Mouse (Mus musculus) CH12.LX (cell line): Measurements from ENCODE around the gene Tmc4. TPM values are rescaled to one million over a fixed set of nuclear protein-coding genes. Genes with fewer than 3 reads are reported as not detected.
A peak's percentile ranks its signal among the peaks of the same experiment; 100 is the strongest.

Experiments used
- DNase-seq: peaks from one replicate; pipeline ENCODE4 v3.0.0-alpha.2; 2013; ENCODE audit errors: extremely low read depth
- H3K27ac ChIP-seq: 2 replicates; pipeline ENCODE4 v1.5.1; 2012; ENCODE audit warnings: low read depth, mild to moderate bottlenecking, control low read depth, moderate library complexity; ENCODE audit not compliant: insufficient read depth
- H3K27me3 ChIP-seq: replicated peaks from 2 replicates; pipeline ENCODE3; 2012; ENCODE audit warnings: inconsistent platforms
- H3K36me3 ChIP-seq, 2 experiments: replicated peaks in 1 of 2; 2 replicates each; pipeline versions ENCODE3 to v1.6.1; 2012; ENCODE audit warnings: inconsistent platforms in 1 of 2, low read length in 1 of 2, mild to moderate bottlenecking in 1 of 2, mixed read lengths in 1 of 2, moderate library complexity in 1 of 2; ENCODE audit not compliant: control insufficient read depth in 1 of 2, insufficient read depth in 1 of 2
- H3K4me1 ChIP-seq, 2 experiments: 2 replicates each; pipeline ENCODE4 v1.6.1; 2012; ENCODE audit warnings: inconsistent platforms in 1 of 2, moderate library complexity in 1 of 2; ENCODE audit not compliant: insufficient read depth in 2 of 2, control insufficient read depth in 1 of 2
- H3K4me2 ChIP-seq: 2 replicates; pipeline ENCODE4 v1.6.1; 2012; ENCODE audit warnings: low read depth, mild to moderate bottlenecking, control low read depth; ENCODE audit not compliant: poor library complexity, insufficient read depth, severe bottlenecking
- H3K4me3 ChIP-seq, 3 experiments: fragments of 150-350 bp in 1 of 3; sonication (generic) in 1 of 3; replicated peaks in 1 of 3; 2 replicates each; pipeline versions ENCODE3 to v1.5.1; 2011 to 2012; ENCODE audit warnings: low read depth in 2 of 3, low read length in 2 of 3, mild to moderate bottlenecking in 2 of 3, moderate library complexity in 2 of 3, control low read depth in 1 of 3, improper control_type of control experiment in 1 of 3, inconsistent platforms in 1 of 3, mixed read lengths in 1 of 3; ENCODE audit not compliant: poor library complexity in 1 of 3
- H3K79me2 ChIP-seq: replicated peaks from 2 replicates; pipeline ENCODE4 v1.6.1; 2012; ENCODE audit warnings: mild to moderate bottlenecking, moderate library complexity; ENCODE audit not compliant: control insufficient read depth, poor library complexity, insufficient read depth, severe bottlenecking; ENCODE audit errors: extremely low read depth
- H3K9ac ChIP-seq: 2 replicates; pipeline ENCODE4 v1.6.1; 2012; ENCODE audit warnings: low read depth, mild to moderate bottlenecking, control low read depth, moderate library complexity; ENCODE audit not compliant: insufficient read depth
- H3K9me3 ChIP-seq: replicated peaks from 2 replicates; pipeline ENCODE3; 2012; ENCODE audit warnings: low read length, inconsistent platforms, mixed read lengths
- BHLHE40 ChIP-seq: IDR thresholded peaks from 2 replicates; pipeline ENCODE4 v1.6.1; 2011; ENCODE audit warnings: mild to moderate bottlenecking, low read depth, low read length, improper control_type of control experiment
- CHD1 ChIP-seq: IDR thresholded peaks from 2 replicates; pipeline ENCODE4 v1.6.1; 2012; ENCODE audit warnings: low read depth, low read length, improper control_type of control experiment, inconsistent platforms
- CTCF ChIP-seq, 2 experiments: IDR thresholded peaks in 1 of 2; conservative IDR thresholded peaks in 1 of 2; 2 replicates each; pipeline ENCODE4 v1.5.1; 2011 to 2012; ENCODE audit warnings: low read depth in 2 of 2, low read length in 2 of 2, improper control_type of control experiment in 1 of 2, inconsistent platforms in 1 of 2, mild to moderate bottlenecking in 1 of 2, moderate library complexity in 1 of 2
- E2F4 ChIP-seq: IDR thresholded peaks from 2 replicates; pipeline ENCODE4 v1.6.1; 2011; ENCODE audit warnings: low read depth, low read length, improper control_type of control experiment; ENCODE audit not compliant: insufficient replicate concordance
- EP300 ChIP-seq: IDR thresholded peaks from 2 replicates; pipeline ENCODE4 v1.6.1; 2011; ENCODE audit warnings: low read length, improper control_type of control experiment
- ETS1 ChIP-seq: conservative IDR thresholded peaks from 2 replicates; pipeline ENCODE4 v1.6.1; 2012; ENCODE audit warnings: low read depth, mild to moderate bottlenecking, inconsistent platforms, low read length, improper control_type of control experiment, moderate library complexity
- GABPA ChIP-seq: IDR thresholded peaks from 2 replicates; pipeline ENCODE4 v1.6.1; 2012; ENCODE audit warnings: low read depth, low read length, improper control_type of control experiment, inconsistent platforms; ENCODE audit not compliant: insufficient replicate concordance
- HCFC1 ChIP-seq: IDR thresholded peaks from 2 replicates; pipeline ENCODE4 v1.6.1; 2012; ENCODE audit warnings: low read depth, mild to moderate bottlenecking, inconsistent platforms, low read length, improper control_type of control experiment
- JUN ChIP-seq: IDR thresholded peaks from 2 replicates; pipeline ENCODE4 v1.6.1; 2011; ENCODE audit warnings: low read depth, mild to moderate bottlenecking, low read length, improper control_type of control experiment, moderate library complexity; ENCODE audit not compliant: insufficient read depth
- JUND ChIP-seq: conservative IDR thresholded peaks from 2 replicates; pipeline ENCODE4 v1.6.1; 2011; ENCODE audit warnings: low read depth, low read length, improper control_type of control experiment
- KAT2A ChIP-seq: IDR thresholded peaks from 2 replicates; pipeline ENCODE4 v1.6.1; 2012; ENCODE audit warnings: low read length, improper control_type of control experiment, inconsistent platforms; ENCODE audit not compliant: insufficient replicate concordance
- MAFK ChIP-seq: IDR thresholded peaks from 2 replicates; pipeline ENCODE4 v1.6.1; 2011; ENCODE audit warnings: low read length, improper control_type of control experiment; ENCODE audit not compliant: insufficient replicate concordance
- MAX ChIP-seq: IDR thresholded peaks from 2 replicates; pipeline ENCODE4 v1.6.1; 2011; ENCODE audit warnings: low read length, improper control_type of control experiment
- MAZ ChIP-seq: IDR thresholded peaks from 2 replicates; pipeline ENCODE4 v1.6.1; 2012; ENCODE audit warnings: low read depth, mild to moderate bottlenecking, inconsistent platforms, low read length, improper control_type of control experiment, moderate library complexity
- MXI1 ChIP-seq: IDR thresholded peaks from 2 replicates; pipeline ENCODE4 v1.6.1; 2011; ENCODE audit warnings: mild to moderate bottlenecking, low read depth, low read length, improper control_type of control experiment
- MYC ChIP-seq: IDR thresholded peaks from 2 replicates; pipeline ENCODE4 v1.6.1; 2011; ENCODE audit warnings: low read depth, mild to moderate bottlenecking, improper control_type of control experiment, low read length
- NELFE ChIP-seq: IDR thresholded peaks from 2 replicates; pipeline ENCODE4 v1.6.1; 2011; ENCODE audit warnings: low read depth, low read length, improper control_type of control experiment
- PAX5 ChIP-seq: IDR thresholded peaks from 2 replicates; pipeline ENCODE4 v1.6.1; 2012; ENCODE audit warnings: low read length, inconsistent platforms, mixed read lengths
- POLR2A ChIP-seq: IDR thresholded peaks from 2 replicates; pipeline ENCODE4 v1.6.1; 2011; ENCODE audit warnings: low read depth, mild to moderate bottlenecking, improper control_type of control experiment, low read length
- POLR2AphosphoS2 ChIP-seq: IDR thresholded peaks from 2 replicates; pipeline ENCODE4 v1.6.1; 2011; ENCODE audit warnings: low read depth, low read length, improper control_type of control experiment
- RCOR1 ChIP-seq: conservative IDR thresholded peaks from 2 replicates; pipeline ENCODE4 v1.6.1; 2012; ENCODE audit warnings: low read depth, mild to moderate bottlenecking, inconsistent platforms, low read length, improper control_type of control experiment
- SIN3A ChIP-seq: IDR thresholded peaks from 2 replicates; pipeline ENCODE4 v1.6.1; 2012; ENCODE audit warnings: low read length, improper control_type of control experiment, inconsistent platforms
- SMC3 ChIP-seq: IDR thresholded peaks from 2 replicates; pipeline ENCODE4 v1.6.1; 2011; ENCODE audit warnings: low read depth, low read length, improper control_type of control experiment
- TBP ChIP-seq: conservative IDR thresholded peaks from 2 replicates; pipeline ENCODE4 v1.6.1; 2011; ENCODE audit warnings: low read depth, low read length, improper control_type of control experiment
- TCF12 ChIP-seq: IDR thresholded peaks from 2 replicates; pipeline ENCODE4 v1.6.1; 2014; ENCODE audit warnings: low read depth, mild to moderate bottlenecking, inconsistent platforms, low read length, improper control_type of control experiment
- UBTF ChIP-seq: IDR thresholded peaks from 2 replicates; pipeline ENCODE4 v1.6.1; 2012; ENCODE audit warnings: low read depth, mild to moderate bottlenecking, inconsistent platforms, low read length, improper control_type of control experiment, moderate library complexity
- USF1 ChIP-seq: IDR thresholded peaks from 2 replicates; pipeline ENCODE4 v1.6.1; 2014; ENCODE audit warnings: low read depth, mild to moderate bottlenecking, inconsistent platforms, low read length, improper control_type of control experiment
- ZC3H11A ChIP-seq: IDR thresholded peaks from 2 replicates; pipeline ENCODE4 v1.6.1; 2012; ENCODE audit warnings: low read depth, mild to moderate bottlenecking, inconsistent platforms, low read length, improper control_type of control experiment
- ZKSCAN1 ChIP-seq: IDR thresholded peaks from 2 replicates; pipeline ENCODE4 v1.6.1; 2012; ENCODE audit warnings: low read depth, inconsistent platforms, low read length, improper control_type of control experiment, borderline replicate concordance
- ZNF384 ChIP-seq: IDR thresholded peaks from 2 replicates; pipeline ENCODE4 v1.6.1; 2012; ENCODE audit warnings: low read depth, low read length, improper control_type of control experiment, inconsistent platforms
- dilution Hi-C: fragments of 300-500 bp; cut with MboI; formaldehyde crosslinking; loops from 2 replicates; pipeline ENCODE4 v1.14.3; 2020; ENCODE audit warnings: low sequenced_read_pairs; ENCODE audit not compliant: extremely low pct_unique_long_range_greater_than_20kb, extremely low pct_ligation_motif_present
- in situ Hi-C: fragments of 300-500 bp; cut with MboI; formaldehyde crosslinking; loops from 3 replicates; pipeline ENCODE4 v1.14.3; 2019; ENCODE audit warnings: low sequenced_read_pairs, low pct_ligation_motif_present, low pct_unique_long_range_greater_than_20kb, mixed read lengths
- polyA plus RNA-seq: library from polyadenylated mRNA; unstranded; fragments of >175 nt; gene quantifications from 2 replicates; pipeline ENCODE4 v1.2.1, GENCODE M21; 2012; ENCODE audit warnings: low read depth; ENCODE audit not compliant: insufficient read length
- total RNA-seq, 2 experiments: library from RNA; depleted of rRNA; stranded (reverse); fragments of 300-350 nt in 1 of 2; fragments of >200 nt in 1 of 2; gene quantifications; 2 replicates each; pipeline ENCODE4 v1.2.3; 2012 to 2014

The Tmc4 gene
- total and polyA plus RNA-seq, 3 experiments, result 0.56 to 4.6 (median 1.8) TPM

DNA sequence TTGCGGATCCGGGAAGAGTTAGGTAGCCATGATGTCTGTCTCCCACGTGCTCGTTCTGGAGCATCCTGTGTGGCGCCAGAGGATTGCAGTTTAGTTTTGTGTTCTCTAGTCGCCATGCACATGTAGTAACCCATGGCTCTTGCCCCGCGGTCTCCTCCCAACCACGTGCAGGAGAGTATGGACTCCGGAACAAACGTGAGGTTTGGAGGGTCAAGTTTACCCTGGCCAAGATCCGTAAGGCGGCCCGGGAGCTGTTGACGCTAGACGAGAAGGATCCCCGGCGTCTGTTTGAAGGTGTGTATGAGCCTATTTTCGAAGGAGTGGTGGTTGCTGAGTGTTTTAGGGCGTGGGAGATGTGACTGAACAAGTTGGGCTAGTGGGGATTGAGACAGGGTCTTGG lies 27.1 kb upstream of the Tmc4 start:
- TF ChIP-seq EP300 (no peak), JUN (no peak), MAX (peak; percentile 96), KAT2A (0 out of 2 replicates have a peak, but pooled peaks have one; percentile 66), MXI1 (peak; percentile 82), E2F4 (0 out of 2 replicates have a peak, but pooled peaks have one; percentile 58), MYC (peak; percentile 93), CHD1 (peak; percentile 36; the same call in 1 of the 2 replicates), POLR2AphosphoS2 (0 out of 2 replicates have a peak, but pooled peaks have one; percentile 33), SMC3 (0 out of 2 replicates have a peak, but pooled peaks have one; percentile 2)
- Histone ChIP-seq H3K9ac (peak overlapping the region; percentile 89), H3K27ac (peak overlapping the region; percentile 73), H3K9me3 (no peaks in the 10 kb centered on the region), H3K4me3 (peak overlapping the region; percentile 68 to 98 (median 86)), H3K27me3 (no peaks in the 10 kb centered on the region), H3K36me3 (peaks cover 45 to 50% of the 10 kb centered on the region in 2 experiments), H3K4me1 (peaks cover 2 to 31% of the 10 kb centered on the region in 2 experiments; a peak in 3 of 4 replicates), H3K4me2 (peak overlapping the region; percentile 69), H3K79me2 (peaks cover 30% of the 10 kb centered on the region)
- dilution Hi-C loops, result no loop called here
- in situ Hi-C loops, result no loop called here
- peak; percentile 45 for DNase-seq

DNA sequence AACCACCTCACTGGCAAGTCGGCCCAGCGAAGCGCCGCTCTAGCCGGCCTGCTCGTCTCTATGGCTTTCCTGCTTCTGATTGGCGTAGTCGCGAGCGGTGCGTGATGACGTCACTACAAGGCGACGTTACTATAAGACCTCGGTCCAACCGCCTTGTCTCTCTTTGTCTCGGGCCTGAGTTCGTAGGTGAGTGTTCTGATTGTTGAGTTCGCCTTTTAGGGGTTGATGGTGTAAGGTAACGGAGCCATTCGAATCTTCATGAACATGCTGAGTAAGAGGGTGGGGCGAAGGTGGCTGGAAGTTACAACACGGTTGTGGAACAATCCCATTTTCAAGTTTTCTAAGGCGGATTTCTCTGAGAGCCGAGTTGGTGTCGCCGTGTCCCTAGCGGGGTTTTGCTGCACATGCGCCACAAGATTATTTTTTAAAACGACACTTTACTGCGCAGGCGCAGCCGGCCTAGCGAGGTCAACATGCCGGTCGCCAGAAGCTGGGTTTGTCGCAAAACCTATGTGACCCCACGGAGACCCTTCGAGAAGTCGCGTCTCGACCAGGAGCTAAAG lies 26.6 kb upstream of the Tmc4 start, which contains the start of gene Rps9:
Gene Rps9 (plus strand): TSS at position 115 of the 563 bp plus-strand sequence.
- Histone ChIP-seq H3K4me2 (peak within 1 kb of the TSS; percentile 72), H3K79me2 (peaks cover 30% of the 10 kb centered on the region), H3K4me3 (peak within 1 kb of the TSS; percentile 68 to 98 (median 86)), H3K4me1 (peaks cover 2 to 28% of the 10 kb centered on the region in 2 experiments; a peak in 3 of 4 replicates), H3K9ac (peak within 1 kb of the TSS; percentile 89), H3K27me3 (no peaks in the 10 kb centered on the region), H3K9me3 (no peaks in the 10 kb centered on the region), H3K27ac (peak within 1 kb of the TSS; percentile 73), H3K36me3 (peaks cover 46 to 55% of the 10 kb centered on the region in 2 experiments)
- dilution Hi-C loops, result no loop called here
- DNase-seq, result peak; percentile 96
- in situ Hi-C loops, result no loop called here
- TF ChIP-seq JUND (peak; percentile 83), SMC3 (no peak), MXI1 (no peak; the same call in 1 of the 2 replicates), TBP (peak; percentile 99), E2F4 (0 out of 2 replicates have a peak, but pooled peaks have one; percentile 27), POLR2A (peak; percentile 100), MYC (no peak), MAFK (peak; percentile 50; the same call in 1 of the 2 replicates), ETS1 (no peak), GABPA (no peak; the same call in 1 of the 2 replicates), NELFE (peak; percentile 100), TCF12 (peak; percentile 97), ZKSCAN1 (no peak), CTCF (conservative IDR thresholded peaks at IDR 0.05 in 1 of 2, IDR thresholded peaks at IDR 0.05 in 1 of 2; ENCODE audit: low read depth in 2 of 2, low read length in 2 of 2) (no peak), USF1 (no peak), RCOR1 (no peak), CHD1 (no peak; the same call in 1 of the 2 replicates), MAZ (0 out of 2 replicates have a peak, but pooled peaks have one; percentile 19), BHLHE40 (no peak), UBTF (no peak), SIN3A (peak; percentile 53; the same call in 1 of the 2 replicates), EP300 (no peak), ZC3H11A (no peak), ZNF384 (no peak), HCFC1 (peak; percentile 84), PAX5 (no peak)
